Mouse (Mus musculus) limb, embryonic 11.5 days (tissue): ENCODE results near the gene Ctrb1. TPM values are rescaled to one million over a fixed set of nuclear protein-coding genes. Genes with fewer than 3 reads are reported as not detected.

ENCODE experiments used
- ATAC-seq: fragments of 200-750 bp; cut with Nextera tagmentation; 2 replicates; pipeline ENCODE4 v1.8.0; 2017; ENCODE audit warnings: low read depth; ENCODE audit not compliant: insufficient number of reproducible peaks, low FRiP score, low TSS enrichment
- DNase-seq: peaks from one replicate; pipeline ENCODE4 v3.0.0-alpha.2; 2015; ENCODE audit warnings: low spot score
- H3K27ac ChIP-seq: fragments of 300-500 bp; sonication (generic); replicated peaks from 2 replicates; pipeline ENCODE4 v1.5.1; 2014; ENCODE audit warnings: low read depth, mild to moderate bottlenecking, low read length
- H3K27me3 ChIP-seq: fragments of 300-500 bp; sonication (generic); 2 replicates; pipeline ENCODE4 v1.6.1; 2014; ENCODE audit warnings: mild to moderate bottlenecking, low read length, mixed read lengths; ENCODE audit not compliant: control insufficient read depth, insufficient read depth
- H3K36me3 ChIP-seq: fragments of 300-500 bp; sonication (generic); 2 replicates; pipeline ENCODE4 v1.6.1; 2014; ENCODE audit warnings: mild to moderate bottlenecking, low read length, moderate library complexity, mixed read lengths; ENCODE audit not compliant: control insufficient read depth, insufficient read depth
- H3K4me1 ChIP-seq: fragments of 300-500 bp; sonication (generic); 2 replicates; pipeline ENCODE4 v1.6.1; 2014; ENCODE audit warnings: low read length, mixed read lengths; ENCODE audit not compliant: control insufficient read depth, insufficient read depth
- H3K4me2 ChIP-seq: fragments of 300-500 bp; sonication (generic); 2 replicates; pipeline ENCODE4 v1.6.1; 2014; ENCODE audit warnings: low read depth, mild to moderate bottlenecking, moderate library complexity; ENCODE audit not compliant: severe bottlenecking
- H3K4me3 ChIP-seq: fragments of 300-500 bp; sonication (generic); 2 replicates; pipeline ENCODE4 v1.5.1; 2014; ENCODE audit warnings: low read depth, low read length
- H3K9ac ChIP-seq: fragments of 300-500 bp; sonication (generic); 2 replicates; pipeline ENCODE4 v1.6.1; 2014; ENCODE audit warnings: mild to moderate bottlenecking, low read length
- H3K9me3 ChIP-seq: fragments of 300-500 bp; sonication (generic); 2 replicates; pipeline ENCODE4 v1.6.1; 2016; ENCODE audit warnings: low read length; ENCODE audit not compliant: control insufficient read depth
- WGBS: fragments of 180-500 bp; shearing (Covaris S2); extraction: QIAGEN DNeasy Blood & Tissue Kit; methylation state at CpG from one replicate; pipeline ENCODE4 v1.1.7; 2014; 5-methylcytosine and 5-hydroxymethylcytosine counted together
- polyA plus RNA-seq: library from polyadenylated mRNA; unstranded; fragments of >200 nt; fragmentation: Nextera tagmentation; extraction: Ambion mirVana; gene quantifications from 2 replicates; pipeline ENCODE4 v1.2.1, GENCODE M21; 2014

The Ctrb1 gene
- polyA plus RNA-seq: not detected in 2 replicates

DNA sequence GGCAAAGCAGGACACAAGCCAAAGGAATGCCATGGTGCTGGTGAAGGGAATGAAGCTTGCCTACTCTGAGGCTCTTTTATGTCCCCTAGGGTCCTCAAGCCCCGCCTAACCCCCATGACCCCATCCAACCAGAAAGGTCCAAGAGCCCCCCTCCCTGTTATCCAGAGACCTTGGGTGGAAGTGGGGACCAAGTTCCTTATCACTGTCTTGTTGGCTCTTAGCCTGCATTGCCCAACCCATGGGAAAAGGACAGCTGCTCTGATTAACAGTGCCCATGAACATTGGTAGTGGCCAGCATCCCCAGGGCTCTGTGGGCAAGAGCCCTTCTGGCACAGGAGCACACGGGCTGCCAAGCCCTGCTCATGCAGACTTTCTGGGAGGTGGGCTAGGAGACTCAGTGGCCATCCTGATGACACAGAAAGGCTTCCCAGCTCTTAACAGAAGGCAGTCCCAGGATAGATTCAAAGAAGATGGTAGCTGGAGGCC lies at the start of gene Ctrb1:
Gene Ctrb1, minus strand, starts transcription at position 51 of the 486 bp plus-strand sequence.
- ATAC-seq (no peak), DNase-seq (no peak)
- H3K27ac ChIP-seq: no peak within 1 kb of the TSS
- no peak within 1 kb of the TSS for H3K9ac ChIP-seq
- H3K4me1 ChIP-seq: 0 out of 2 replicates have a peak, but pooled peaks cover 2% of the 10 kb centered on the region
- no peaks in the 10 kb centered on the region for H3K27me3 ChIP-seq
- H3K4me2 ChIP-seq: no peak within 1 kb of the TSS
- no peaks in the 10 kb centered on the region for H3K9me3 ChIP-seq
- H3K4me3 ChIP-seq: no peak within 1 kb of the TSS
- WGBS: 92% methylated on average over 2 of the region's 2 CpGs
- H3K36me3 ChIP-seq: no peaks in the 10 kb centered on the region

GRCm38 (mm10) chr8:111740301-111740711 lies 49.5 kb upstream of the Ctrb1 start:
- Histone ChIP-seq H3K27me3 (no peaks in the 10 kb centered on the region), H3K4me1 (peaks cover 46% of the 10 kb centered on the region), H3K9ac (no peak overlapping the region), H3K36me3 (no peaks in the 10 kb centered on the region; the same call in 1 of the 2 replicates), H3K9me3 (no peaks in the 10 kb centered on the region), H3K27ac (no peak overlapping the region), H3K4me2 (no peak overlapping the region), H3K4me3 (no peak overlapping the region)
- DNase-seq: no peak
- WGBS: 73% methylated on average over 7 of the region's 7 CpGs
- ATAC-seq: no peak

- peaks cover 50% of the 10 kb centered on the region for H3K4me1 ChIP-seq
- no peak overlapping the region for H3K9ac ChIP-seq
- no peaks in the 10 kb centered on the region for H3K27me3 ChIP-seq
- H3K36me3 ChIP-seq: no peaks in the 10 kb centered on the region; the same call in 1 of the 2 replicates
- DNase-seq (no peak), ATAC-seq (no peak)
- no peak overlapping the region for H3K27ac ChIP-seq
- H3K4me3 ChIP-seq: no peak overlapping the region
- WGBS: 53% methylated on average over 7 of the region's 7 CpGs
- no peaks in the 10 kb centered on the region for H3K9me3 ChIP-seq
- no peak overlapping the region for H3K4me2 ChIP-seq
These were observed 48.8 kb upstream of the Ctrb1 start for GRCm38 (mm10) chr8:111739604-111740003.

GRCm38 (mm10) chr8:111738867-111739266 lies 48.1 kb upstream of the Ctrb1 start:
- Histone ChIP-seq H3K27me3 (no peaks in the 10 kb centered on the region), H3K4me3 (no peak overlapping the region), H3K4me2 (no peak overlapping the region), H3K4me1 (peaks cover 55% of the 10 kb centered on the region), H3K9me3 (no peaks in the 10 kb centered on the region), H3K9ac (no peak overlapping the region), H3K27ac (no peak overlapping the region), H3K36me3 (no peaks in the 10 kb centered on the region; the same call in 1 of the 2 replicates)
- DNase-seq (no peak), ATAC-seq (no peak)
- 86% methylated on average over 6 of the region's 6 CpGs for WGBS

- Histone ChIP-seq H3K36me3 (no peaks in the 10 kb centered on the region; the same call in 1 of the 2 replicates), H3K4me2 (no peak overlapping the region), H3K9ac (no peak overlapping the region), H3K9me3 (no peaks in the 10 kb centered on the region), H3K27ac (no peak overlapping the region), H3K4me1 (peaks cover 57% of the 10 kb centered on the region), H3K4me3 (no peak overlapping the region), H3K27me3 (no peaks in the 10 kb centered on the region)
- 44% methylated on average over 7 of the region's 7 CpGs for WGBS
- DNase-seq (no peak), ATAC-seq (no peak)
These were observed 45.5 kb upstream of the Ctrb1 start for GRCm38 (mm10) chr8:111736321-111736720.

DNA sequence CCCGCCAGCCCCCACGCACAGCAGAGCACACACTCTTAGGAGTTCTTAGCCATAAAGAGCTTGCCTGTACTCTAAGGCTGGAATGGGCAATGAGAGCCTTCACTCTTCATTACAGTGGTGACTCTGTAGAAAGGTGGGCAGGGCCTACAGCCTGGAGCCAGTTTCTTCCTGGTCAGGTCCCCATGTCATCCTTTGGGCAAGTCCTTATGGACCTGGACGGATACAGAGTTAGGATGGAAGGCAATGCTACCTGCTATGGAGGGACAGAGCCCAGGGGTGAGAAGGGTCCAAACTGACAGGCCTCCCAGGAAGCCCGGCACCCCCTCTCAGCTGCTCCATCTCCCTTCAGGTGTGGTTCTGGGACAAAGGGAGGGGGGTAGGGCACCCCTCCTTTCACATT lies 45.0 kb upstream of the Ctrb1 start:
- 69% methylated on average over 4 of the region's 4 CpGs for WGBS
- Histone ChIP-seq H3K27ac (no peak overlapping the region; the same call in none of the 2 replicates), H3K9ac (no peak overlapping the region), H3K9me3 (no peaks in the 10 kb centered on the region), H3K36me3 (no peaks in the 10 kb centered on the region; the same call in 1 of the 2 replicates), H3K27me3 (no peaks in the 10 kb centered on the region), H3K4me3 (no peak overlapping the region), H3K4me1 (peaks cover 60% of the 10 kb centered on the region), H3K4me2 (no peak overlapping the region)
- no peak for DNase-seq
- ATAC-seq: no peak

DNA sequence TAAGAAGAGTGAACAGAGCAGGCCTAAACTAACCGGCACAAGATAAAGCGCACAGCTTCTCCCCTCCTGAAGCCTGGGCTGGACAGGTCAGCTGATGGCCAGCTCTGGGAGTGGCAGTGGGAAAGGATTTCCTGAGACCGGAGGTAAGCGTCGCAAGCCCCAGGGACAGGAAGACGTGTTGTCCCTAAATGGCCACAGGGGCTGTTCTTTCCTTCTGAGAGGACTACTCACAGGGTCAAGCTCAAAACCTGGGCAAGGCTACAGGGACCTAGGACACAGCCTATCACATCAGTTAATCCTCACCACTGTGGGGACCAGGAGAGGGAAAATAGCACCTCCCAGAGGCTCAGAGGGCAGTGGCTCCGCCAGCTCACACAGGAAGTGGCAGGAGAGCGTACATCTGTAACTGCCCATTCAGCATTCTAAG lies 44.5 kb upstream of the Ctrb1 start:
- no peak overlapping the region for H3K4me3 ChIP-seq
- H3K36me3 ChIP-seq: no peaks in the 10 kb centered on the region; the same call in 1 of the 2 replicates
- 59% methylated on average over 8 of the region's 8 CpGs for WGBS
- no peaks in the 10 kb centered on the region for H3K27me3 ChIP-seq
- DNase-seq (no peak), ATAC-seq (no peak)
- no peak overlapping the region; the same call in 1 of the 2 replicates for H3K27ac ChIP-seq
- no peaks in the 10 kb centered on the region for H3K9me3 ChIP-seq
- H3K9ac ChIP-seq: no peak overlapping the region
- H3K4me1 ChIP-seq: peaks cover 56% of the 10 kb centered on the region
- no peak overlapping the region for H3K4me2 ChIP-seq

DNA sequence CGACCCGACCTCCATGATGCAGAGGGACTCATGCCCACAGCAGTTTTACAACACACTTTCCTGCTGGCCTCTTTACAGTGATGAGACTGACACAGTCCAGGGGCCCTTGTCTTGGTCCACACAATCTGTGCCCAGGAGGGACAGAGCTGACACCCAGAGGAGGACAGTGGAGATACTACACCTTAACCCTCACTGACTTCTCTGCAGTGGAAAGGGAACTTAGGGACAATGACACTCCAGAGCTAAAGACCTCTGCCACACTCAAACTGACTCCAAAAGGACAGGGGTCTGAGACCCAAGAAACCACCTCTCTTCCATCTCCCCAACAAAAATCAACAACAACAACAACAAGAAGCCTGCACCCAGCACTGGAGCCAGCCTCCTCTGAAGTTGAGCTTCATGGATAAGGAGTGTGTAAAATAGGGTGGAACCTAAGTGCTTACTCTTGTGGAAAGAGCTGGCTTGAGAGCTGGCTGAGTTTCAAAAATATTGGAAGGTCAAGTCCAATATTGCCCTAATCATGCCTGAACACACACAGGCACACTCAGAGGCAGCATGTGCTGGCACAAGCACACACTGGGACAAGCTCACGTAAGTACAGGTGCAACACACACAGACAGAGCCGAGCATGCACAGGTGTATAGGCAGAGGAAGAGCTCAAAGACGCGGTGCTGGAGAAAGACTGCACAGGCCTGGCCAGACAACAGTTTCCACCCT lies 43.6 kb upstream of the Ctrb1 start:
- H3K4me3 ChIP-seq: no peak overlapping the region
- WGBS: 50% methylated on average over 6 of the region's 6 CpGs

More for the DNA sequence above, 43.6 kb upstream of the Ctrb1 start:
- no peaks in the 10 kb centered on the region for H3K27me3 ChIP-seq
- H3K4me2 ChIP-seq: peak overlapping the region; percentile 28; the same call in 1 of the 2 replicates
- peaks cover 54% of the 10 kb centered on the region for H3K4me1 ChIP-seq
- DNase-seq: no peak
- no peaks in the 10 kb centered on the region for H3K9me3 ChIP-seq
- H3K36me3 ChIP-seq: no peaks in the 10 kb centered on the region; the same call in 1 of the 2 replicates
- no peak overlapping the region for H3K9ac ChIP-seq
- 0 out of 2 replicates have a peak overlapping the region, but pooled peaks have one; percentile 9 for H3K27ac ChIP-seq
- no peak for ATAC-seq
